Mouse (Mus musculus): Measurements from ENCODE around the gene Esr1. TPM values are rescaled to one million over a fixed set of nuclear protein-coding genes. Genes with fewer than 3 reads are reported as not detected.
A peak's percentile ranks its signal among the peaks of the same experiment; 100 is the strongest.

The Esr1 gene
- total and polyA plus RNA-seq, 3 experiments = 0.82 TPM; not detected in 2

DNA sequence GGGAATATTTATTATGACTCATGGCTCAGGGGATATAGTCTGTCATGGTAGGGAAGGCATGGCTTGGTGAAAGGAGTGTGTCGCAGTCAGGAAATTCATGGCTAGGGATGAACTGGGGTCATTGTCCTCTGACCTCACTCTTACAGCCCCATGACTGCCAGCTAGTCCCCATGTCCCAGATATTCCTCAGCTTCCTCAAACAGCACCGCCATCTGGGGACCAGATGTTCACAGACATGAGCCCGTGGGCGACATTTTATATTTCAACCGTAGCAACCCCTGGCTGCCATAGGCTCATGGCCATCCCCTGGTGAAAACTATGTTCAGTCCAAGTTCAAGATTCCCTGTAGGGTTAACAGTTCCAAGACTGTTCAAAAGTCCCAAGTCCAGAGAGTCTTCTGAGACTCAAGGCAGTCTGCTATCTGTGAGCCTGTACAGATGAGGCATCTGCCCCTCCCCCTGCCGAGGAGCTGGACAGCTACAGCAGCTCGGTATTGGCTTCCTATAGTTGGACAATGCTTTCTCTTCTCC lies 83.0 kb downstream of the Esr1 start:
- no peaks in the 10 kb centered on the region; the same call in 1 of the 2 replicates for H3K27me3 ChIP-seq (ENCODE audit: insufficient read depth, low read length)
- TF ChIP-seq GATA2 (IDR thresholded peaks at IDR 0.05; ENCODE audit: borderline replicate concordance, low read depth, low read length) (no peak), GATA1 (IDR thresholded peaks at IDR 0.05; ENCODE audit: borderline replicate concordance, low read length) (no peak), POLR2AphosphoS5 (IDR thresholded peaks at IDR 0.05; ENCODE audit: insufficient replicate concordance, low read depth, low read length) (no peak), TAL1 (conservative IDR thresholded peaks at IDR 0.05; ENCODE audit: low read depth, low read length) (no peak), CTCF (IDR thresholded peaks at IDR 0.05; ENCODE audit: low read depth, low read length) (no peak)
- DNase-seq (ENCODE audit: low spot score) (no peak), ATAC-seq (ENCODE audit: extremely low read depth, insufficient number of reproducible peaks, low FRiP score, poor library complexity, severe bottlenecking) (no peak)
- H3K4me3 ChIP-seq (ENCODE audit: low read depth, low read length) = no peak overlapping the region
- H3K4me1 ChIP-seq (ENCODE audit: insufficient read depth, low read depth, low read length) = no peaks in the 10 kb centered on the region
- no peaks in the 10 kb centered on the region for H3K9me3 ChIP-seq (replicated peaks)
- H3K36me3 ChIP-seq (replicated peaks) = no peaks in the 10 kb centered on the region

DNA sequence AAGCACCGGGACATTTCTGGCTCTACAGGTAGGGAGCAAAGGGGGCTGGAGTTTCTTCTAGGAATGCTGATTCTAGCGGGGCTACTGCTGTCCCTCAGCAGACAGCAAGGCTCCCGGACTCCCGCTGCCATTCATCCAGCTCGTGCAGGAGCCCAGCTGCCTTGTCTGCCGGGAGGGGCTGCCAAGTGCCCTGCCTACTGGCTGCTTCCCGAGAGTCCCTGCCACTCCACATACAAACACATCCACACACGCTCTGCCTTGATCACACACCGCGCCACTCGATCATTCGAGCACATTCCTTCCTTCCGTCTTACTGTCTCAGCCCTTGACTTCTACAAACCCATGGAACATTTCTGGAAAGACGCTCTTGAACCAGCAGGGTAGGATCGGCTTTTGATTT lies 98.5 kb downstream of the Esr1 start:
- no peak for TF ChIP-seq POLR2AphosphoS5 (IDR thresholded peaks at IDR 0.05; ENCODE audit: insufficient replicate concordance, low read depth, low read length)
- Histone ChIP-seq H3K9me3 (replicated peaks) (no peaks in the 10 kb centered on the region), H3K4me1 (ENCODE audit: insufficient read depth, low read depth, low read length) (no peaks in the 10 kb centered on the region), H3K27me3 (ENCODE audit: insufficient read depth, low read length) (no peaks in the 10 kb centered on the region), H3K36me3 (replicated peaks) (no peaks in the 10 kb centered on the region), H3K4me3 (ENCODE audit: low read depth, low read length) (no peak overlapping the region)
- ATAC-seq (ENCODE audit: extremely low read depth, insufficient number of reproducible peaks, low FRiP score, poor library complexity, severe bottlenecking) = no peak
- no peak for DNase-seq (ENCODE audit: low spot score)

DNA sequence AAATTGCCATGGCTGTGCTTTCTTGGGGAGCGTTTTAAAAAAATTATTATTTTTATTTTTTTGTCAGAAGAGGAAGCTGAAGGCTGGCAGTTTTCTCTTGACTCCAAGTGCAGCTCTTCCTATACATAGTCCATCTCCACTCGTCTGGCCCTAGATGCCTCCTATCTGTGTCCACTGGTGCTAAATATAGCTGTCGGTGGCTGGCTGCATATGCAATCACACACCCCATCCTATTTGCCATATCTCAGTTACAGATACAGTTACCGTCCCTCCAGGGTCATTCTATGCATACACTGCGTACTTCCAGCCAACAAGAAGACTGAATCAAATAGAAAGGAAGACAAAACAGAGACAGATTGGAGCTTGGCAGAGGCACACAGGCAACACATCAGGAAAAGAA lies 100.0 kb downstream of the Esr1 start:
- ATAC-seq (ENCODE audit: extremely low read depth, insufficient number of reproducible peaks, low FRiP score, poor library complexity, severe bottlenecking) = no peak
- TF ChIP-seq TAL1 (conservative IDR thresholded peaks at IDR 0.05; ENCODE audit: low read depth, low read length) (no peak), CTCF (IDR thresholded peaks at IDR 0.05; ENCODE audit: low read depth, low read length) (no peak)
- no peak for DNase-seq (ENCODE audit: low spot score)
- Histone ChIP-seq H3K9me3 (replicated peaks) (no peaks in the 10 kb centered on the region), H3K4me3 (ENCODE audit: low read depth, low read length) (no peak overlapping the region), H3K4me1 (ENCODE audit: insufficient read depth, low read depth, low read length) (no peaks in the 10 kb centered on the region), H3K36me3 (replicated peaks) (no peaks in the 10 kb centered on the region), H3K27me3 (ENCODE audit: insufficient read depth, low read length) (no peaks in the 10 kb centered on the region)

DNA sequence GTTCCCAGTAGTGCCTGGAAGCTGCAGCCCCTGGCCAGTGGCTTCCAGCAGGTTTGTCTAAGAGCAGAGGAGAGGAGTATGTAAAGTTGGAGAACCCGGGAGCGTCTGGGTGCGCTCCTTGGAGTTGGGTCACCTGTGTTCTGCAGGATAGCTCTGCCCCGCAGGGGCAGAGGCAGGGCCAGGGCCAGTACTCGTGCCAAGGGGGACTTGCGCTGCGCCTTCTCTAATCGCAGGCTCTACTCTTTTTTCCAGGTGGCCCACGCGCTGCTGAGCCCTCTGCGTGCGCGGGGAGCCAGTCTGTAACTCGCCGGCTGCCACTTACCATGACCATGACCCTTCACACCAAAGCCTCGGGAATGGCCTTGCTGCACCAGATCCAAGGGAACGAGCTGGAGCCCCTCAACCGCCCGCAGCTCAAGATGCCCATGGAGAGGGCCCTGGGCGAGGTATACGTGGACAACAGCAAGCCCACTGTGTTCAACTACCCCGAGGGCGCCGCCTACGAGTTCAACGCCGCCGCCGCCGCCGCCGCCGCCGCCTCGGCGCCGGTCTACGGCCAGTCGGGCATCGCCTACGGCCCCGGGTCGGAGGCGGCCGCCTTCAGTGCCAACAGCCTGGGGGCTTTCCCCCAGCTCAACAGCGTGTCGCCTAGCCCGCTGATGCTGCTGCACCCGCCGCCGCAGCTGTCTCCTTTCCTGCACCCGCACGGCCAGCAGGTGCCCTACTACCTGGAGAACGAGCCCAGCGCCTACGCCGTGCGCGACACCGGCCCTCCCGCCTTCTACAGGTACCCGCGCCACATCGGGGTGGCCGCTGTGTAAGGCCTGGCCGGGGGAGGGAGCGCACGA lies 100.9 kb downstream of the Esr1 start:
- Histone ChIP-seq H3K9me3 (replicated peaks) (no peaks in the 10 kb centered on the region), H3K4me1 (ENCODE audit: insufficient read depth, low read depth, low read length) (no peaks in the 10 kb centered on the region), H3K27me3 (ENCODE audit: insufficient read depth, low read length) (no peaks in the 10 kb centered on the region), H3K4me3 (ENCODE audit: low read depth, low read length) (no peak overlapping the region), H3K36me3 (replicated peaks) (no peaks in the 10 kb centered on the region)
- DNase-seq (ENCODE audit: low spot score) = no peak
- no peak for TF ChIP-seq TAL1 (conservative IDR thresholded peaks at IDR 0.05; ENCODE audit: low read depth, low read length)
- no peak for TF ChIP-seq GATA1 (IDR thresholded peaks at IDR 0.05; ENCODE audit: borderline replicate concordance, low read length)
- TF ChIP-seq CTCF (IDR thresholded peaks at IDR 0.05; ENCODE audit: low read depth, low read length) = no peak
- no peak for TF ChIP-seq POLR2AphosphoS5 (IDR thresholded peaks at IDR 0.05; ENCODE audit: insufficient replicate concordance, low read depth, low read length)
- no peak for TF ChIP-seq GATA2 (IDR thresholded peaks at IDR 0.05; ENCODE audit: borderline replicate concordance, low read depth, low read length)
- no peak for ATAC-seq (ENCODE audit: extremely low read depth, insufficient number of reproducible peaks, low FRiP score, poor library complexity, severe bottlenecking)

DNA sequence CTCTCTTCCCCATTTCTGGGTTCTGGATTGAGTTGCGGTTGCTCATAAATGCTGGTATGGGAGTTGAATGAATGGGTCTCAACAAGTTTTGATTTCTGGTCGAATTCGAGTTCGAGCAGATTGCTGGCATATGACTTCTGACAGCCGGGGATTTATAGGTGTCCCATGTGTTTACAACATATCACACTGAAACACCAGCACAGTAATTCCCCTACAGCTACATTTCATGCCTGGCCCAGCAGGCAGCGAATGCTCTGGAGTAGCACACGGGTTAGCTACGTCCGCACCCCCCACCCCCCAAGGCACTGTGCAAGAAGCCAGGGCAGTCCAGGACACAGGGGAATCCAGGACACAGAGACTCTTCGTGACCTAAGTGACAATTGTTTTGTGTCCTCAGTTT lies 102.0 kb downstream of the Esr1 start:
- Histone ChIP-seq H3K4me1 (ENCODE audit: insufficient read depth, low read depth, low read length) (no peaks in the 10 kb centered on the region), H3K27me3 (ENCODE audit: insufficient read depth, low read length) (no peaks in the 10 kb centered on the region), H3K36me3 (replicated peaks) (no peaks in the 10 kb centered on the region), H3K4me3 (ENCODE audit: low read depth, low read length) (no peak overlapping the region), H3K9me3 (replicated peaks) (no peaks in the 10 kb centered on the region)
- no peak for ATAC-seq (ENCODE audit: extremely low read depth, insufficient number of reproducible peaks, low FRiP score, poor library complexity, severe bottlenecking)
- TF ChIP-seq TAL1 (conservative IDR thresholded peaks at IDR 0.05; ENCODE audit: low read depth, low read length) (no peak), GATA1 (IDR thresholded peaks at IDR 0.05; ENCODE audit: borderline replicate concordance, low read length) (no peak), POLR2AphosphoS5 (IDR thresholded peaks at IDR 0.05; ENCODE audit: insufficient replicate concordance, low read depth, low read length) (no peak), CTCF (IDR thresholded peaks at IDR 0.05; ENCODE audit: low read depth, low read length) (no peak), GATA2 (IDR thresholded peaks at IDR 0.05; ENCODE audit: borderline replicate concordance, low read depth, low read length) (no peak)
- no peak for DNase-seq (ENCODE audit: low spot score)

DNA sequence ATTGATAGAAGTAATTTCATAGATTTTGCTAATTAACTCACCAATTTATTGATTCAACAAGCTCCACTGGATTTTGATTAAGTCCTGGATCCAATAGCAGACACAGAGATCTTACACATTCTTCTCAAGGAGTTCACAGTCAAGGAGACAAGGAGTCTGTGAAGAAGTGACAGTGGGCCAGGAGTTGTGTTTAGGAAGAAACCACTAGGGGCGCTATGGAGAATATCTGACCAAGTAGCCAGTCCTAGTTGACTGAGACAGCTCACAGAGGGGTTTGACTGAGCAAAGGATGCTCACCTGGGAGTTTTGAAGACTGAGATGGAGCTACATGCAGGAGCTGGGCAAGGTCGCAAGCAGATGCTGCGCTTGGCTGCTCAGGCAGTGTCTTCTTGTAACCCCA lies 113.5 kb downstream of the Esr1 start:
- Histone ChIP-seq H3K27me3 (ENCODE audit: insufficient read depth, low read length) (no peaks in the 10 kb centered on the region), H3K9me3 (replicated peaks) (no peaks in the 10 kb centered on the region), H3K4me1 (ENCODE audit: insufficient read depth, low read depth, low read length) (no peaks in the 10 kb centered on the region), H3K4me3 (ENCODE audit: low read depth, low read length) (no peak overlapping the region), H3K36me3 (replicated peaks) (no peaks in the 10 kb centered on the region)
- DNase-seq (ENCODE audit: low spot score) (peak; percentile 4), ATAC-seq (ENCODE audit: extremely low read depth, insufficient number of reproducible peaks, low FRiP score, poor library complexity, severe bottlenecking) (no peak)
- TF ChIP-seq GATA1 (IDR thresholded peaks at IDR 0.05; ENCODE audit: borderline replicate concordance, low read length) = no peak

DNA sequence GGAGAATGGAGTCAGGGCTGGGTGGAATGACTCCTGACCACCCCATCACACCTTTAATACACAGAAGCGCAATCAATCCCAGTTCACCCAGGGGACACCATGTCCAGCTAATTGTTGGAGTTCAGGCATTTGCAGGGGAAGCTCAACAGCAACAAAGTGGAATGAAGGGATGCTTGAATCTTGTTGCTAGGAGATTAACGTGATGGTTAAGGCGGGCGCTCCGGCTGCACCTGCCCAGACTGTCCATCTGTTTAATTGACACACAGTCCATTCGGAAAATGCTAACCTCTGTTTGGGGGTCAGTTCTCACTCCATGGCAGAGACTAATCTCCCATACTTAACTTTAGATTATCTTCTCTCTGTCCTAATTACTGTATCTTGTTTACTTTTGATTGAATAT lies 114.7 kb downstream of the Esr1 start:
- ATAC-seq (ENCODE audit: extremely low read depth, insufficient number of reproducible peaks, low FRiP score, poor library complexity, severe bottlenecking) (no peak), DNase-seq (ENCODE audit: low spot score) (no peak)
- H3K9me3 ChIP-seq (replicated peaks) = no peaks in the 10 kb centered on the region
- no peaks in the 10 kb centered on the region for H3K36me3 ChIP-seq (replicated peaks)
- H3K27me3 ChIP-seq (ENCODE audit: insufficient read depth, low read length) = no peaks in the 10 kb centered on the region
- no peak for TF ChIP-seq POLR2AphosphoS5 (IDR thresholded peaks at IDR 0.05; ENCODE audit: insufficient replicate concordance, low read depth, low read length)
- no peak for TF ChIP-seq GATA2 (IDR thresholded peaks at IDR 0.05; ENCODE audit: borderline replicate concordance, low read depth, low read length)
- no peak for TF ChIP-seq GATA1 (IDR thresholded peaks at IDR 0.05; ENCODE audit: borderline replicate concordance, low read length)
- no peak for TF ChIP-seq TAL1 (conservative IDR thresholded peaks at IDR 0.05; ENCODE audit: low read depth, low read length)
- TF ChIP-seq CTCF (IDR thresholded peaks at IDR 0.05; ENCODE audit: low read depth, low read length) = no peak
- no peak overlapping the region for H3K4me3 ChIP-seq (ENCODE audit: low read depth, low read length)
- no peaks in the 10 kb centered on the region for H3K4me1 ChIP-seq (ENCODE audit: insufficient read depth, low read depth, low read length)
